Mouse (Mus musculus): ENCODE measurements at regions not wholly inside any gene's neighbourhood (a gene's known extent, or its start where the extent isn't known, plus 50 kb on each side); places are given as distances from the start of the nearest gene placed in this dataset.

- TF ChIP-seq POLR2A (IDR thresholded peaks at IDR 0.05; ENCODE audit: borderline replicate concordance, extremely low read depth, low read depth, low read length) (no peak), CTCF (IDR thresholded peaks at IDR 0.05; ENCODE audit: insufficient read depth, low read length) (no peak)
Measured at GRCm38 (mm10) chr6:135552396-135552795, 190.1 kb downstream of the Emp1 start.
